Mouse (Mus musculus): ENCODE measurements around the gene Id3. TPM values are rescaled to one million over a fixed set of nuclear protein-coding genes. Genes with fewer than 3 reads are reported as not detected.

The Id3 gene
- total and polyA plus RNA-seq, 3 experiments = 18.3 to 116 (median 85.5) TPM

DNA sequence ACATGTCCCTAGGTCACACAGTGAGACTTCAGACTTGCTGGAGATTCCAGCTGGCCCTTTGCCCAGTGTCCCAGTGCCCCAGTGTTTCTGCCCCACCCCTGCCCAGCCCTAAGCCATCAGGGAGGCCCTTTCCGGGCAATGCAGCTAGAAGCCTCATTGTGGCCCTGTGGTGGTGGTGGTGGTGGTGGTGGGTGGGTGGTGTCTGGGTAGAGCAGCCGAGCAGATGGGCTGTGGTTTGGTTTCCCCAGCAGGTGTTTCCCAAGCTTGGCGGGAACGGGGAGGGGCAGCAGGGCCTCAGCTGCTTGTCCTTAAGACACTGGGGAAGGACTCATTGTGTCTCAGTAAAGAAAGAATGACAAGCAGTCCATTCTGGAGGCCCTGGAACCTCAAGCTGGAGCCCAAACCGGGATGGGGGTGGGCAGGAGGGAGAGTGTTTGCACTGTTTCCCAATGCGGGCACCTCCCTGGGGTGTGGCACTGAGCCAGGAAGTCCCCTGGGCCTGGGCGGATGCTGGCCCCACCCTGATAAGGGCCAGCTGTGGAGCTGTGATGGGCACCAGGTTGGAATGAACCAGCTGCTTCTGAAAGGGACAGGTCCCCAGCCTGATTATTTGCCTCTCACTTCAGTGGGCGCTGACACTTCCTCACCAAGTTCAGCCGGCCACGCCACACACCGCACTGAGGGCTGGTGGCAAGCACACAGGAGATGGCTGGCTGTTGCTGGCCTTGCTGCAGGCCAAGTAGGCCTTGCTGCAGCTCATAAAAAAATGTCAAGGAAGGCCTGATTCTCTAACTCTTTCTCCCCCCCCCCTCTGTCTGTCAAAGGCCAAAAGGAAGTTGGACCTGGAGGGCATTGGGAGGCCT lies 34.5 kb downstream of the Id3 start (continued):
- TF ChIP-seq SMC3 (IDR thresholded peaks at IDR 0.05; ENCODE audit: low read depth, low read length) = no peak

GRCm38 (mm10) chr4:136178475-136178921 lies 35.2 kb downstream of the Id3 start:
- dilution Hi-C loops (cut with MboI; ENCODE audit: extremely low pct_ligation_motif_present, extremely low pct_unique_long_range_greater_than_20kb, low sequenced_read_pairs) = no loop called here
- peaks cover 27 to 75% of the 10 kb centered on the region in 2 experiments for H3K4me1 ChIP-seq (ENCODE audit: control insufficient read depth in 1 of 2, insufficient read depth in 2 of 2)
- H3K79me2 ChIP-seq (replicated peaks; ENCODE audit: control insufficient read depth, extremely low read depth, insufficient read depth, poor library complexity, severe bottlenecking) = peaks cover 33% of the 10 kb centered on the region
- peaks cover 3 to 9% of the 10 kb centered on the region in 2 experiments for H3K36me3 ChIP-seq (replicated peaks in 1 of 2; ENCODE audit: control insufficient read depth in 1 of 2, insufficient read depth in 1 of 2, low read length in 1 of 2)
- TF ChIP-seq MAFK (IDR thresholded peaks at IDR 0.05; ENCODE audit: insufficient replicate concordance, low read length) (no peak; the same call in 1 of the 2 replicates), ZNF384 (IDR thresholded peaks at IDR 0.05; ENCODE audit: low read depth, low read length) (peak; percentile 91)
- in situ Hi-C loops (cut with MboI; ENCODE audit: low pct_ligation_motif_present, low pct_unique_long_range_greater_than_20kb, low sequenced_read_pairs) = no loop called here
- H3K27ac ChIP-seq (ENCODE audit: insufficient read depth, low read depth) = peak overlapping the region; percentile 91
- peak overlapping the region in 2 of 3 experiments; percentile 1 to 4 for H3K4me3 ChIP-seq (replicated peaks in 1 of 3; ENCODE audit: low read depth in 2 of 3, low read length in 2 of 3, poor library complexity in 1 of 3)
- DNase-seq (ENCODE audit: extremely low read depth) = no peak
- no peaks in the 10 kb centered on the region for H3K9me3 ChIP-seq (replicated peaks; ENCODE audit: low read length)
- H3K9ac ChIP-seq (ENCODE audit: insufficient read depth, low read depth) = peak overlapping the region; percentile 75
- H3K4me2 ChIP-seq (ENCODE audit: insufficient read depth, low read depth, poor library complexity, severe bottlenecking) = peak overlapping the region; percentile 93
- no peaks in the 10 kb centered on the region for H3K27me3 ChIP-seq (replicated peaks)

GRCm38 (mm10) chr4:136179456-136179855 lies 36.2 kb downstream of the Id3 start:
- in situ Hi-C loops (cut with MboI; ENCODE audit: low pct_ligation_motif_present, low pct_unique_long_range_greater_than_20kb, low sequenced_read_pairs) (no loop called here), dilution Hi-C loops (cut with MboI; ENCODE audit: extremely low pct_ligation_motif_present, extremely low pct_unique_long_range_greater_than_20kb, low sequenced_read_pairs) (no loop called here)
- Histone ChIP-seq H3K4me1 (ENCODE audit: control insufficient read depth in 1 of 2, insufficient read depth in 2 of 2) (peaks cover 31 to 73% of the 10 kb centered on the region in 2 experiments), H3K9me3 (replicated peaks; ENCODE audit: low read length) (no peaks in the 10 kb centered on the region), H3K27me3 (replicated peaks) (no peaks in the 10 kb centered on the region), H3K4me2 (ENCODE audit: insufficient read depth, low read depth, poor library complexity, severe bottlenecking) (peak overlapping the region; percentile 93), H3K27ac (ENCODE audit: insufficient read depth, low read depth) (peak overlapping the region; percentile 91), H3K36me3 (replicated peaks in 1 of 2; ENCODE audit: control insufficient read depth in 1 of 2, insufficient read depth in 1 of 2, low read length in 1 of 2) (peaks cover 8 to 13% of the 10 kb centered on the region in 2 experiments), H3K4me3 (replicated peaks in 1 of 3; ENCODE audit: low read depth in 2 of 3, low read length in 2 of 3, poor library complexity in 1 of 3) (peak overlapping the region; percentile 65 to 71 (median 70)), H3K79me2 (replicated peaks; ENCODE audit: control insufficient read depth, extremely low read depth, insufficient read depth, poor library complexity, severe bottlenecking) (peaks cover 24% of the 10 kb centered on the region), H3K9ac (ENCODE audit: insufficient read depth, low read depth) (peak overlapping the region; percentile 94)
- no peak for DNase-seq (ENCODE audit: extremely low read depth)
- TF ChIP-seq IRF4 (IDR thresholded peaks at IDR 0.05; ENCODE audit: low read depth, low read length) (no peak), CTCF (conservative IDR thresholded peaks at IDR 0.05 in 1 of 2, IDR thresholded peaks at IDR 0.05 in 1 of 2; ENCODE audit: low read depth in 2 of 2, low read length in 2 of 2) (no peak), EP300 (IDR thresholded peaks at IDR 0.05; ENCODE audit: low read length) (no peak), MAFK (IDR thresholded peaks at IDR 0.05; ENCODE audit: insufficient replicate concordance, low read length) (no peak), SIN3A (IDR thresholded peaks at IDR 0.05; ENCODE audit: low read length) (no peak), POLR2A (IDR thresholded peaks at IDR 0.05; ENCODE audit: low read depth, low read length) (no peak), PAX5 (IDR thresholded peaks at IDR 0.05; ENCODE audit: low read length) (no peak), ETS1 (conservative IDR thresholded peaks at IDR 0.05; ENCODE audit: low read depth, low read length) (no peak), ZNF384 (IDR thresholded peaks at IDR 0.05; ENCODE audit: low read depth, low read length) (no peak), MXI1 (IDR thresholded peaks at IDR 0.05; ENCODE audit: low read depth, low read length) (no peak), RAD21 (IDR thresholded peaks at IDR 0.05; ENCODE audit: low read depth, low read length) (no peak), MAX (IDR thresholded peaks at IDR 0.05; ENCODE audit: low read length) (no peak), SMC3 (IDR thresholded peaks at IDR 0.05; ENCODE audit: low read depth, low read length) (no peak), ELF1 (IDR thresholded peaks at IDR 0.05; ENCODE audit: low read depth, low read length) (no peak), TCF12 (IDR thresholded peaks at IDR 0.05; ENCODE audit: low read depth, low read length) (no peak), GABPA (IDR thresholded peaks at IDR 0.05; ENCODE audit: insufficient replicate concordance, low read depth, low read length) (no peak), BHLHE40 (IDR thresholded peaks at IDR 0.05; ENCODE audit: low read depth, low read length) (no peak), USF1 (IDR thresholded peaks at IDR 0.05; ENCODE audit: low read depth, low read length) (no peak), CHD2 (IDR thresholded peaks at IDR 0.05; ENCODE audit: low read length) (no peak)

Data from CH12.LX (cell line).